Mouse (Mus musculus): ENCODE measurements around the gene Taar1.

- TF ChIP-seq CTCF (IDR thresholded peaks at IDR 0.05; ENCODE audit: low read depth) (no peak), EP300 (IDR thresholded peaks at IDR 0.05; ENCODE audit: low read depth) (no peak)
These were observed 44.9 kb downstream of the Taar1 start for GRCm38 (mm10) chr10:23964921-23965610.
